Mouse (Mus musculus): Measurements from ENCODE around the gene Casz1.

DNA sequence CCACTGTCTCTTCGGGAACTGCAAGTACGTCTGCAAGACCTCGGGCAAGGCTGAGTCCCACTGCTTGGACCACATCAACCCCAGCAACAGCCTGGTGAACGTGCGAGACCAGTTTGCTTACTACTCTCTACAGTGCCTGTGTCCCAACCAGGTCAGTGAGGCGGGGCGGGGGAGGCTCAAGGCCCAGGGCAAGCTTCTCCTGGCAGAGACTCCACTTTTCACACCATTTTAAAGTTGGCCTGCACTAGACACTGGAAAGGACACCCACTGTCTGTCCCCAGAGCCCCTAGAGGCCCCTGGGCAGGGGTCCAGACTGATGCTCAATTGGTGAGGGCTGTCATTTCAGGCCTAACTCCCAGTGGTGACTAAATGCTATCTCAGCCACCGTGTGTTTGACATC, 141.8 kb downstream of the Casz1 start:
- TF ChIP-seq CTCF (IDR thresholded peaks at IDR 0.05; ENCODE audit: low read depth) = no peak
- no peak for TF ChIP-seq EP300 (optimal IDR thresholded peaks at IDR 0.05)
